Mouse (Mus musculus) midbrain, embryonic 14.5 days (tissue): ENCODE measurements at regions not wholly inside any gene's neighbourhood (a gene's known extent, or its start where the extent isn't known, plus 50 kb on each side); places are given as distances from the start of the nearest gene placed in this dataset.

ENCODE experiments used
- ATAC-seq: fragments of 200-750 bp; cut with Nextera tagmentation; 2 replicates; pipeline ENCODE4 v1.8.0; 2017; ENCODE audit warnings: moderate number of reproducible peaks, moderate library complexity; ENCODE audit not compliant: low FRiP score, low TSS enrichment
- DNase-seq: peaks from one replicate; pipeline ENCODE4 v3.0.0-alpha.2; 2015
- H3K27ac ChIP-seq: fragments of 300-500 bp; sonication (generic); replicated peaks from 2 replicates; pipeline ENCODE4 v1.5.1; 2014; ENCODE audit warnings: mild to moderate bottlenecking, low read depth, low read length, moderate library complexity
- H3K27me3 ChIP-seq: fragments of 300-500 bp; sonication (generic); 2 replicates; pipeline ENCODE4 v1.6.1; 2014; ENCODE audit warnings: low read length, control low read depth, mixed read lengths; ENCODE audit not compliant: control insufficient read depth, insufficient read depth
- H3K36me3 ChIP-seq: fragments of 300-500 bp; sonication (generic); 2 replicates; pipeline ENCODE4 v1.6.1; 2014; ENCODE audit warnings: low read length, control low read depth; ENCODE audit not compliant: control insufficient read depth, insufficient read depth
- H3K4me1 ChIP-seq: fragments of 300-500 bp; sonication (generic); 2 replicates; pipeline ENCODE4 v1.6.1; 2014; ENCODE audit warnings: mild to moderate bottlenecking, antibody characterized with exemption, low read length, control low read depth; ENCODE audit not compliant: control insufficient read depth, insufficient read depth
- H3K4me2 ChIP-seq: fragments of 300-500 bp; sonication (generic); 2 replicates; pipeline ENCODE4 v1.6.1; 2014; ENCODE audit warnings: mild to moderate bottlenecking, low read length, moderate library complexity
- H3K4me3 ChIP-seq: fragments of 300-500 bp; sonication (generic); replicated peaks from 2 replicates; pipeline ENCODE4 v1.5.1; 2014; ENCODE audit warnings: low read depth, low read length
- H3K9ac ChIP-seq: fragments of 300-500 bp; sonication (generic); replicated peaks from 2 replicates; pipeline ENCODE4 v1.6.1; 2014; ENCODE audit warnings: mild to moderate bottlenecking, low read length, moderate library complexity
- H3K9me3 ChIP-seq: fragments of 300-500 bp; sonication (generic); 2 replicates; pipeline ENCODE4 v1.6.1; 2016; ENCODE audit warnings: low read length, control low read depth, mixed read lengths; ENCODE audit not compliant: control insufficient read depth
- whole genome bisulfite sequencing: fragments of 180-500 bp; shearing (Covaris S2); extraction: QIAGEN DNeasy Blood & Tissue Kit; methylation state at CpG from one replicate; pipeline ENCODE4 v1.1.7; 2014; 5-methylcytosine and 5-hydroxymethylcytosine counted together

DNA sequence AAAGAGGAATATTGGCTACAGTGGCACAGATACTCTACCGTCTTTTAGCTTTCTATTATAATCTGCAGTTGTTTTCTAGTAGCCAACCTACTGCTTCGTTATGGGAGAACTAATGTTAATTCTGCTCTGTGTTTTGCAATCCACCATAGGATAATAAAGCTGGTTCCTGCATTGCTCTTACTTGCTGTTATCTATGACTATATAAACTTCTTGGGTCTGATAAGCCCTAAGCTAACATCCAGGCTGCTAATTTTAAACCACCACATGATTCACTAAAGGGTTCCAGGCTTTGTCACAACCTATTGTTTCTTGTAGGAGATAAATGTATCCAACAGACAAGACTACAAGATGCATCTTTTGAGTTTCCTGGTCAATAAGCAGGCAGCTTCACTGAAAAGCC is 173.5 kb upstream of the Aga start:
- H3K9me3 ChIP-seq: no peaks in the 10 kb centered on the region

DNA sequence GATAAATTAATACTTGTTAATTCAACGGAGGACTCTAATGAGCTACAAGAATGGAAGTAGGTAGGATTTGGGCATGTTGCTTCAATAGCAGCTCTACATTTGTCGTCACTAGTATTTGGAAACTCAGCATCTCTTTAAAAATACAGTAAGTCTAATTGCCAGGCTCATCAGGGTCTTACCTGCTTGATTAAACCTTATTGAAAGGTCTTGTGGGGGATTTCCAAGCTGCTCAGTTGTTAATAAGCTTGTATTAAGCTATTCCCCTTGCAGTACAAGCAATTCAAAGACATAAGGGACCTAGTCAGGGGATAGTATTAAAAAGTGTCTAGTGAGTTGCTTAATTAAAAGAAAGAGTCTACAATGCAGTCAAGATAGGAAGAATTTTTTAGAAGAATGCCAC is 142.9 kb upstream of the Aga start:
- ATAC-seq (no peak), DNase-seq (no peak)
- Histone ChIP-seq H3K4me1 (no peaks in the 10 kb centered on the region), H3K4me2 (no peak overlapping the region), H3K27me3 (no peaks in the 10 kb centered on the region), H3K36me3 (no peaks in the 10 kb centered on the region), H3K4me3 (no peak overlapping the region), H3K9me3 (no peaks in the 10 kb centered on the region), H3K27ac (no peak overlapping the region), H3K9ac (no peak overlapping the region)
- WGBS: 78% methylated on average over 2 of the region's 2 CpGs

More for the DNA sequence above, 173.5 kb upstream of the Aga start:
- DNase-seq (no peak), ATAC-seq (no peak)
- no peaks in the 10 kb centered on the region for H3K4me1 ChIP-seq
- no peaks in the 10 kb centered on the region for H3K36me3 ChIP-seq
- WGBS: 86% methylated on average over 2 of the region's 2 CpGs
- H3K4me3 ChIP-seq: no peak overlapping the region
- no peak overlapping the region for H3K9ac ChIP-seq
- no peak overlapping the region for H3K4me2 ChIP-seq
- H3K27me3 ChIP-seq: no peaks in the 10 kb centered on the region
- H3K27ac ChIP-seq: no peak overlapping the region

DNA sequence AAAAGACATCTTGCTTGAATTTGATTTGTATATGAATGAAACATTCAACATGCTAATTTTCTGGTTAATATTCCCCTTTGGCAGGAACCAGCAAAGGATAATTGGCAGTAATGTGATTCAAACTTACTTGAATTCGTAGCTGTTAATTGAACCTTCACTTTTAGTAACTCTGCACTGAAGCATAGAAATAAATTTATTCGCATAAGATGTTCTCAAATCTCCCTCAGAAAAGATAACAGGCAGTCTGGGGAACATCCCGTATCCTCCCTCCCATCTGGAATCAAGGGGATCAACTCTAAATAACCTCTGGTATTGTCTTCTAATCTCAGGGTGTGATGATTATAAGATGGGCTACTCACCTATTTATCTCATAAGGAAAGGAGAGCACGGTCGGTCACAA is 138.1 kb upstream of the Aga start:
- H3K27me3 ChIP-seq: no peaks in the 10 kb centered on the region
- no peak for DNase-seq
- no peak overlapping the region for H3K27ac ChIP-seq
- no peak overlapping the region for H3K4me3 ChIP-seq
- no peaks in the 10 kb centered on the region for H3K4me1 ChIP-seq
- ATAC-seq: no peak
- H3K9me3 ChIP-seq: no peaks in the 10 kb centered on the region
- 45% methylated on average over 5 of the region's 5 CpGs for WGBS
- no peak overlapping the region for H3K9ac ChIP-seq
- H3K36me3 ChIP-seq: no peaks in the 10 kb centered on the region
- H3K4me2 ChIP-seq: no peak overlapping the region

DNA sequence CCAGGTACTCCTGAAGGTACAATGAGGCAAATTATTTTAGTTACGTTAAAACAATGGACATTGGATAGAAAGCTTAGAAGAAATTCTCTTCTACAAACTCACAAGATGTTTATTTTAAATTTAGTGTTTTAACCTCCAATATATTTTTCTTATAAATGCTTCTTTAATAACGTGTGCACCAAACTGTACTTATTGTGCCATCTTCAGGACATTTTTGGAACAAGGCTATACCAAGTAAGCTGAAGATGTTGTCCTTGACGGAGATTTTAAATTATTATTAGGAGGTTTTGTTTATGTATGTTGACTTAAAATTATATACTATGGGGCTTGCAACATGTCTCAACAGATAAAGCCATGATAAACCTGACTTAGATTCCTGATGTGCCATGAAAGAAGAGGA is 99.4 kb upstream of the Aga start:
- DNase-seq: peak; percentile 74
- Histone ChIP-seq H3K4me2 (no peak overlapping the region), H3K27me3 (no peaks in the 10 kb centered on the region), H3K36me3 (no peaks in the 10 kb centered on the region), H3K27ac (no peak overlapping the region), H3K9me3 (no peaks in the 10 kb centered on the region), H3K9ac (no peak overlapping the region), H3K4me3 (no peak overlapping the region), H3K4me1 (no peaks in the 10 kb centered on the region)
- ATAC-seq: no peak
- 78% methylated on average over 3 of the region's 3 CpGs for WGBS

DNA sequence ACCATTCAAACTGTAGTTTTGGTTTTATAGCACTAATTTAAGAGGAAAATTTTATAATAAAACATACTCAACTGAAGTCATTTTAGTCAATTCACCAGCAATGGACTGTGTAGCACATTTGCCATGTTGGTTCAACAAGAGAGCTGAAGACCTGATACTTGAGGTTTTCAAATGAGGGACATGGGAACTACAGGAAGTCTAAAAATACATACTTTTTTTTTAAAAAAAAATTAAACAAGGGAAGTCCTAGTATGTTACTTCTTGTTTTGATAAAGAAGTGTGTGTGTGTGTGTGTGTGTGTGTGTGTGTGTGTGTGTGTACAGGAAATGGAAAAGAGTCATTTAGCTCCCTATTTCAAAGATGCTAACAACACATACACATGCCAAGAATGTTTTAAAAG is 77.3 kb upstream of the Aga start:
- Histone ChIP-seq H3K4me3 (no peak overlapping the region), H3K9me3 (no peaks in the 10 kb centered on the region), H3K9ac (no peak overlapping the region), H3K4me1 (no peaks in the 10 kb centered on the region), H3K27ac (no peak overlapping the region), H3K27me3 (no peaks in the 10 kb centered on the region), H3K4me2 (no peak overlapping the region), H3K36me3 (no peaks in the 10 kb centered on the region)
- DNase-seq (no peak), ATAC-seq (no peak)

DNA sequence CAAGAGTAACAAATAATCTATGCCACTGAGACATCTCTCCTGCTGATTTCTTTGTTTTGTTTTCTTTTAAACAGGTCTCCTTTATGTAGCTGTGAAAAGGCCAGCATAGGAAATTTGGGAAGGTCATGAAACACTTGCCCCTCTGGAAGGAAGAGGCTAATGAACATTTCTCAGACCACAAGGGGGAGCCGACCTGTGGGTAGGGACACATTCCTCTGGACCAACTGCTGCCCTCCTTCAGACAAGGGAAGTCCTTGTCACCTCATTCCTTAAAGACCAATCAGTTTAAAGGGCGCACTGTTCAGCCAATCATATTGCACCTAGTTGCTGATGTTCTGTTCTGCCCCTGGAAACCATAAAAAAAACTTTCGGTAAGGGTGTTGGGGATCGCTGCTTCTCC is 75.8 kb upstream of the Aga start:
- Histone ChIP-seq H3K4me3 (no peak overlapping the region), H3K27me3 (no peaks in the 10 kb centered on the region), H3K27ac (no peak overlapping the region), H3K9ac (no peak overlapping the region), H3K9me3 (no peaks in the 10 kb centered on the region), H3K4me1 (no peaks in the 10 kb centered on the region), H3K4me2 (no peak overlapping the region), H3K36me3 (no peaks in the 10 kb centered on the region)
- WGBS: 92% methylated on average over 4 of the region's 4 CpGs
- DNase-seq (no peak), ATAC-seq (no peak)

DNA sequence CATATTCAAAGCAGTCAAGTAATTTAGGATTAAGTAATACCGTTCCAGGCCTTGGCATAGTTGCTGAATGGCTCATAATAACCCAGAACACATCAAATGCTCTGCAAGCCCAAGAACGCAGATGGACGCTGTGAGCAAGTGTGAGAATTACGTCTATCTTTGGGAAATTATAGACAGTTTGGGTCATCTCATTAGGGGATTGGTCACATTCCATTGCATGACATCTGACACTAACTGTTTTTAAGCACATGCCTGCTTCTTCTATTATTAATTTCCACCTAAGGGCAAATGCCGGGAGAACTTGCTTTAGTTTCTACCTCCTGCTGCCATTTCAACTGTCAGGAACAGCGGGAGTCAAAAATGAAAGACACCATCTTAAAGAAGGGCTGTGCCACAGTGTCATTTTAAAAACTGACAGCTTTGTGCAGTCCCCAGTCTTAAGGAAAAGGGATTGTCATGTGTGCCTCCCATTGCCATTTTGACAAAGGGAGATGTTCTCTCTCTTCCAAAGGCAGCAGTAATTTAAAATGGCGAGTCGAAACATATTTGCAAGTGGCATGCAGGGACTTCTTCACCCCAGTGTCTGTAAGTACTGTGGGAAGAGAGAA is 64.7 kb upstream of the Aga start:
- no peaks in the 10 kb centered on the region for H3K27me3 ChIP-seq
- 22% methylated on average over 8 of the region's 8 CpGs for WGBS
- H3K27ac ChIP-seq: 0 out of 2 replicates have a peak overlapping the region, but pooled peaks have one; percentile 8
- DNase-seq: peak; percentile 65
- peak; percentile 76; the same call in 1 of the 2 replicates for ATAC-seq
- H3K4me2 ChIP-seq: peak overlapping the region; percentile 15; the same call in 1 of the 2 replicates
- no peak overlapping the region for H3K4me3 ChIP-seq
- no peak overlapping the region for H3K9ac ChIP-seq
- no peaks in the 10 kb centered on the region for H3K36me3 ChIP-seq
- peaks cover 7% of the 10 kb centered on the region for H3K4me1 ChIP-seq
- no peaks in the 10 kb centered on the region for H3K9me3 ChIP-seq
